Mouse (Mus musculus) CH12.LX (cell line): ENCODE data around the gene Zfp764. TPM values are rescaled to one million over a fixed set of nuclear protein-coding genes. Genes with fewer than 3 reads are reported as not detected.
A peak's percentile ranks its signal among the peaks of the same experiment; 100 is the strongest.
"Not testable (repeated sequence)": the region's sequence is repeated elsewhere in the genome, so short reads cannot be mapped to it uniquely, and the experiment has no call there.

Source experiments
- DNase-seq: peaks from one replicate; pipeline ENCODE4 v3.0.0-alpha.2; 2013; ENCODE audit errors: extremely low read depth
- H3K27ac ChIP-seq: 2 replicates; pipeline ENCODE4 v1.5.1; 2012; ENCODE audit warnings: low read depth, mild to moderate bottlenecking, control low read depth, moderate library complexity; ENCODE audit not compliant: insufficient read depth
- H3K27me3 ChIP-seq: replicated peaks from 2 replicates; pipeline ENCODE3; 2012; ENCODE audit warnings: inconsistent platforms
- H3K36me3 ChIP-seq, 2 experiments: replicated peaks in 1 of 2; 2 replicates each; pipeline versions ENCODE3 to v1.6.1; 2012; ENCODE audit warnings: inconsistent platforms in 1 of 2, low read length in 1 of 2, mild to moderate bottlenecking in 1 of 2, mixed read lengths in 1 of 2, moderate library complexity in 1 of 2; ENCODE audit not compliant: control insufficient read depth in 1 of 2, insufficient read depth in 1 of 2
- H3K4me1 ChIP-seq, 2 experiments: 2 replicates each; pipeline ENCODE4 v1.6.1; 2012; ENCODE audit warnings: inconsistent platforms in 1 of 2, moderate library complexity in 1 of 2; ENCODE audit not compliant: insufficient read depth in 2 of 2, control insufficient read depth in 1 of 2
- H3K4me2 ChIP-seq: 2 replicates; pipeline ENCODE4 v1.6.1; 2012; ENCODE audit warnings: low read depth, mild to moderate bottlenecking, control low read depth; ENCODE audit not compliant: poor library complexity, insufficient read depth, severe bottlenecking
- H3K4me3 ChIP-seq, 3 experiments: fragments of 150-350 bp in 1 of 3; sonication (generic) in 1 of 3; replicated peaks in 1 of 3; 2 replicates each; pipeline versions ENCODE3 to v1.5.1; 2011 to 2012; ENCODE audit warnings: low read depth in 2 of 3, low read length in 2 of 3, mild to moderate bottlenecking in 2 of 3, moderate library complexity in 2 of 3, control low read depth in 1 of 3, improper control_type of control experiment in 1 of 3, inconsistent platforms in 1 of 3, mixed read lengths in 1 of 3; ENCODE audit not compliant: poor library complexity in 1 of 3
- H3K79me2 ChIP-seq: replicated peaks from 2 replicates; pipeline ENCODE4 v1.6.1; 2012; ENCODE audit warnings: mild to moderate bottlenecking, moderate library complexity; ENCODE audit not compliant: control insufficient read depth, poor library complexity, insufficient read depth, severe bottlenecking; ENCODE audit errors: extremely low read depth
- H3K9ac ChIP-seq: 2 replicates; pipeline ENCODE4 v1.6.1; 2012; ENCODE audit warnings: low read depth, mild to moderate bottlenecking, control low read depth, moderate library complexity; ENCODE audit not compliant: insufficient read depth
- H3K9me3 ChIP-seq: replicated peaks from 2 replicates; pipeline ENCODE3; 2012; ENCODE audit warnings: low read length, inconsistent platforms, mixed read lengths
- CTCF ChIP-seq, 2 experiments: IDR thresholded peaks in 1 of 2; conservative IDR thresholded peaks in 1 of 2; 2 replicates each; pipeline ENCODE4 v1.5.1; 2011 to 2012; ENCODE audit warnings: low read depth in 2 of 2, low read length in 2 of 2, improper control_type of control experiment in 1 of 2, inconsistent platforms in 1 of 2, mild to moderate bottlenecking in 1 of 2, moderate library complexity in 1 of 2
- E2F4 ChIP-seq: IDR thresholded peaks from 2 replicates; pipeline ENCODE4 v1.6.1; 2011; ENCODE audit warnings: low read depth, low read length, improper control_type of control experiment; ENCODE audit not compliant: insufficient replicate concordance
- ELF1 ChIP-seq: IDR thresholded peaks from 2 replicates; pipeline ENCODE4 v1.6.1; 2014; ENCODE audit warnings: low read depth, mild to moderate bottlenecking, inconsistent platforms, low read length, improper control_type of control experiment
- EP300 ChIP-seq: IDR thresholded peaks from 2 replicates; pipeline ENCODE4 v1.6.1; 2011; ENCODE audit warnings: low read length, improper control_type of control experiment
- ETS1 ChIP-seq: conservative IDR thresholded peaks from 2 replicates; pipeline ENCODE4 v1.6.1; 2012; ENCODE audit warnings: low read depth, mild to moderate bottlenecking, inconsistent platforms, low read length, improper control_type of control experiment, moderate library complexity
- GABPA ChIP-seq: IDR thresholded peaks from 2 replicates; pipeline ENCODE4 v1.6.1; 2012; ENCODE audit warnings: low read depth, low read length, improper control_type of control experiment, inconsistent platforms; ENCODE audit not compliant: insufficient replicate concordance
- JUN ChIP-seq: IDR thresholded peaks from 2 replicates; pipeline ENCODE4 v1.6.1; 2011; ENCODE audit warnings: low read depth, mild to moderate bottlenecking, low read length, improper control_type of control experiment, moderate library complexity; ENCODE audit not compliant: insufficient read depth
- JUND ChIP-seq: conservative IDR thresholded peaks from 2 replicates; pipeline ENCODE4 v1.6.1; 2011; ENCODE audit warnings: low read depth, low read length, improper control_type of control experiment
- KAT2A ChIP-seq: IDR thresholded peaks from 2 replicates; pipeline ENCODE4 v1.6.1; 2012; ENCODE audit warnings: low read length, improper control_type of control experiment, inconsistent platforms; ENCODE audit not compliant: insufficient replicate concordance
- MAFK ChIP-seq: IDR thresholded peaks from 2 replicates; pipeline ENCODE4 v1.6.1; 2011; ENCODE audit warnings: low read length, improper control_type of control experiment; ENCODE audit not compliant: insufficient replicate concordance
- MEF2A ChIP-seq: IDR thresholded peaks from 2 replicates; pipeline ENCODE4 v1.6.1; 2014; ENCODE audit warnings: low read depth, mild to moderate bottlenecking, inconsistent platforms, low read length, improper control_type of control experiment, borderline replicate concordance
- MXI1 ChIP-seq: IDR thresholded peaks from 2 replicates; pipeline ENCODE4 v1.6.1; 2011; ENCODE audit warnings: mild to moderate bottlenecking, low read depth, low read length, improper control_type of control experiment
- NELFE ChIP-seq: IDR thresholded peaks from 2 replicates; pipeline ENCODE4 v1.6.1; 2011; ENCODE audit warnings: low read depth, low read length, improper control_type of control experiment
- PAX5 ChIP-seq: IDR thresholded peaks from 2 replicates; pipeline ENCODE4 v1.6.1; 2012; ENCODE audit warnings: low read length, inconsistent platforms, mixed read lengths
- RAD21 ChIP-seq: IDR thresholded peaks from 2 replicates; pipeline ENCODE4 v1.6.1; 2011; ENCODE audit warnings: low read depth, mild to moderate bottlenecking, low read length, improper control_type of control experiment, moderate library complexity
- RCOR1 ChIP-seq: conservative IDR thresholded peaks from 2 replicates; pipeline ENCODE4 v1.6.1; 2012; ENCODE audit warnings: low read depth, mild to moderate bottlenecking, inconsistent platforms, low read length, improper control_type of control experiment
- SIN3A ChIP-seq: IDR thresholded peaks from 2 replicates; pipeline ENCODE4 v1.6.1; 2012; ENCODE audit warnings: low read length, improper control_type of control experiment, inconsistent platforms
- SMC3 ChIP-seq: IDR thresholded peaks from 2 replicates; pipeline ENCODE4 v1.6.1; 2011; ENCODE audit warnings: low read depth, low read length, improper control_type of control experiment
- TBP ChIP-seq: conservative IDR thresholded peaks from 2 replicates; pipeline ENCODE4 v1.6.1; 2011; ENCODE audit warnings: low read depth, low read length, improper control_type of control experiment
- UBTF ChIP-seq: IDR thresholded peaks from 2 replicates; pipeline ENCODE4 v1.6.1; 2012; ENCODE audit warnings: low read depth, mild to moderate bottlenecking, inconsistent platforms, low read length, improper control_type of control experiment, moderate library complexity
- ZC3H11A ChIP-seq: IDR thresholded peaks from 2 replicates; pipeline ENCODE4 v1.6.1; 2012; ENCODE audit warnings: low read depth, mild to moderate bottlenecking, inconsistent platforms, low read length, improper control_type of control experiment
- ZKSCAN1 ChIP-seq: IDR thresholded peaks from 2 replicates; pipeline ENCODE4 v1.6.1; 2012; ENCODE audit warnings: low read depth, inconsistent platforms, low read length, improper control_type of control experiment, borderline replicate concordance
- dilution Hi-C: fragments of 300-500 bp; cut with MboI; formaldehyde crosslinking; loops from 2 replicates; pipeline ENCODE4 v1.14.3; 2020; ENCODE audit warnings: low sequenced_read_pairs; ENCODE audit not compliant: extremely low pct_unique_long_range_greater_than_20kb, extremely low pct_ligation_motif_present
- in situ Hi-C: fragments of 300-500 bp; cut with MboI; formaldehyde crosslinking; loops from 3 replicates; pipeline ENCODE4 v1.14.3; 2019; ENCODE audit warnings: low sequenced_read_pairs, low pct_ligation_motif_present, low pct_unique_long_range_greater_than_20kb, mixed read lengths
- polyA plus RNA-seq: library from polyadenylated mRNA; unstranded; fragments of >175 nt; gene quantifications from 2 replicates; pipeline ENCODE4 v1.2.1, GENCODE M21; 2012; ENCODE audit warnings: low read depth; ENCODE audit not compliant: insufficient read length
- total RNA-seq, 2 experiments: library from RNA; depleted of rRNA; stranded (reverse); fragments of 300-350 nt in 1 of 2; fragments of >200 nt in 1 of 2; gene quantifications; 2 replicates each; pipeline ENCODE4 v1.2.3; 2012 to 2014

The Zfp764 gene
- total and polyA plus RNA-seq, 3 experiments: 7.5 to 8.4 (median 7.9) TPM

DNA sequence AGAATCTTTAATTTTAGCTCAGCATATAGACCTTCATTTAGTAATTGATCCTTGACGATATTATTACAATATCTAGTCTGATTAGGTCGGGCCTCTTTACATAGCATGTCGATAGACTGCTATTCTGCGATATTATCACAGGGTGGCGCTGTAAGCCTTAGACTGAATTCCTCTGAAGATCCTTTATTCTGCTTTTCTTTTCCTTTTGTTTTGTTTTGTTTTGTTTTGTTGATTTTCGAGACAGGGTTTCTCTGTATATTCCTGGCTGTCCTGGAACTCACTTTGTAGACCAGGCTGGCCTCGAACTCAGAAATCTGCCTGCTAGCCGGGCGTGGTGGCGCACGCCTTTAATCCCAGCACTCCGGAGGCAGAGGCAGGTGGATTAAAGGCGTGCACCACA lies 44.2 kb downstream of the Zfp764 start:
- H3K27me3 ChIP-seq: peaks cover 13% of the 10 kb centered on the region
- DNase-seq: peak; percentile 68
- H3K4me2 ChIP-seq: peak overlapping the region; percentile 29; the same call in 1 of the 2 replicates
- H3K36me3 ChIP-seq, H3K27ac ChIP-seq, H3K9ac ChIP-seq, H3K4me3 ChIP-seq, dilution Hi-C loops, H3K79me2 ChIP-seq, H3K4me1 ChIP-seq, H3K9me3 ChIP-seq: not testable (repeated sequence)
- in situ Hi-C loops: loop anchor here (5.0 to 25.0 kb wide), 2 partner anchors 115 to 400 kb away; partner anchors contain the start of genes Fbrs and Orai3
- TF ChIP-seq CTCF (conservative IDR thresholded peaks at IDR 0.05 in 1 of 2, IDR thresholded peaks at IDR 0.05 in 1 of 2; ENCODE audit: low read depth in 2 of 2, low read length in 2 of 2) (peak; percentile 42 to 93; a peak in 3 of 4 replicates), ZKSCAN1 (peak; percentile 27; the same call in 1 of the 2 replicates), SMC3 (peak; percentile 82), SIN3A (peak; percentile 48; the same call in 1 of the 2 replicates), RAD21 (peak; percentile 93), ZC3H11A (peak; percentile 66)

DNA sequence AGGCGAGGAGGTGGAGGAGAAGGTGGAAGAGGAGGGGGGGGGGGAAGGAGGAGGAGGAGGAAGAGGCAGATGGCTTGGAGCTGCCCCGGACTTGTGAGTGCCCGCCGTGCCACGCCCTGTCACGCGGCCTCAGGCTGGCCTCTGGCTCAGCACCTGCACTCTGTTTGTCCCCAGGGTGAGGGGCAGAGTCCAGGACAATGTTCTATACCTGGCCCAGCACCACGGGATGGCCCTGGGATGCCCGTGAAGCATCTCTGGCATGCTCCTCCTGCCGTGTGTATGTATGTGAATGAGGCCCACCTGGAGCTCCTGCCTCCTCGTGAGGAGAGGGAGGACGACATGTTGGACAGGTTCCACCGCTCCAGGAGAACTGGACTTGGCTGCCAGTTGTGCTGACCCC lies 45.2 kb downstream of the Zfp764 start:
- H3K4me2 ChIP-seq: no peak overlapping the region
- no peaks in the 10 kb centered on the region for H3K9me3 ChIP-seq
- H3K9ac ChIP-seq: no peak overlapping the region
- H3K27ac ChIP-seq: no peak overlapping the region
- H3K27me3 ChIP-seq: peaks cover 16% of the 10 kb centered on the region
- H3K79me2 ChIP-seq: no peaks in the 10 kb centered on the region
- TF ChIP-seq JUN (no peak), RCOR1 (no peak), NELFE (no peak), CTCF (conservative IDR thresholded peaks at IDR 0.05 in 1 of 2, IDR thresholded peaks at IDR 0.05 in 1 of 2; ENCODE audit: low read depth in 2 of 2, low read length in 2 of 2) (no peak), SIN3A (no peak), PAX5 (no peak), TBP (no peak), ETS1 (no peak), JUND (no peak), GABPA (no peak), KAT2A (no peak), UBTF (no peak), RAD21 (no peak), EP300 (no peak), MXI1 (no peak), E2F4 (no peak), MAFK (no peak), MEF2A (no peak), ELF1 (no peak)
- no peak for DNase-seq
- no peaks in the 10 kb centered on the region for H3K36me3 ChIP-seq
- in situ Hi-C loops (loop anchor here (5.0 to 25.0 kb wide), 2 partner anchors 116 to 401 kb away; partner anchors contain the start of genes Fbrs and Orai3), dilution Hi-C loops (no loop called here)
- no peak overlapping the region for H3K4me3 ChIP-seq
- H3K4me1 ChIP-seq: no peaks in the 10 kb centered on the region; a peak in 1 of 4 replicates
